Mouse (Mus musculus): ENCODE data around the gene Acr. TPM values are rescaled to one million over a fixed set of nuclear protein-coding genes. Genes with fewer than 3 reads are reported as not detected.

Gene Acr
- 1.1 and 2.2 TPM in 2 replicates for polyA plus RNA-seq (2012; rRNA removed; ENCODE audit: low replicate concordance)

DNA sequence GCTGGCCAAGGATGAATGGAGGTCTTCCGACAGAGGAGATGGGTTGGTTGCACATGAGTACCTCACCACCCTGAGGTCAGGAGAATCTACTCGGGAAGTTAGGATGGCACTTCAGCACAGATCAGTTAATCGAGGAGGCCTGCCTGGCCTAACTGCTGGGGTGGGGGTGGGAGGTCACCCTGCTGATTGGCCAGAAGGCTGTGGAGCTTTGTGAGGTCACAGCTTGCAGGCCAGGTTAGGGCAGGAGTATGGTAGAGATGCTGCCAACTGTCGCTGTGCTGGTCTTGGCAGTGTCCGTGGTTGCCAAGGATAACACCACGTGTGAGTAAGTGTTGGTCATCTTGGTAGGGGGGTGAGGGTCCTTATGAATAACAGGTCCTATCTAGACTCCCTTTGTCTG lies at the start of gene Acr:
Acr (plus strand) TSS at position 213 of the 400 bp plus-strand sequence.

DNA sequence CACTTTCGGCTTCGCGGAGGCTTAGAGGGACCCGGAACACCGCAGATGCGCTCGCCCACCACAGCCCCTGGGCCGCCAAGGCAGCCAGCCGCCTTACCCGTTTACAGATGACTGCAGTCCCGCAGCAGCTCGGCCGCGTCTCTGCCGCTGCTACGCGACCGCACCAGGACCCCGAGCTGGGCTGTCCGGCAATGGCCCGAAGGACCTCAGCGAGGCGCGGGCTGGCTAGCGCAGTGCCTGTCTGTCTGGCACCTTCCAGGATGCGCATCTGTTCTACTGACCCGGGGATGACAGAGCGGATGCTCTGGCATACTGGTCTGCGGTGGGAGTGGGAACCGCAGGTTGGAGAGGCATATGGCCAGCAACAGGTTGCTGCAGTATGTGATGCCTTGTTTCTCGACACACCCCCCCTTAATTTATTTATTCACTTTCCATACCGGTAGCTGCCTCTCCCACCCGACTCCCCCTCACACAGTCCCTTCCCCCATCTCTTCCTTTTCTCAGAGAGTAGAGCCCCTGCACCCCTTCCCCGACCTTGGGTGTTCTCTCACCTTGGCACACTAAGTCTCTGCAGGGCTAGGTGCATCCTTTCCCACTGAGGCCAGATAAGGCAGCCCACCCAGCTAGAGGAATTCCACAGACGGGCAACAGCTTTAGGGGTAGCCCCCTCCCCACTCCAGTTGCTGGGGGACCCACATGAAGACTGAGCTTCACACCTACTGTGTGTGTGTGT lies 23.8 kb downstream of the Acr start, which contains the start of gene Rabl2:
Rabl2 (minus strand) TSS at position 201 of the 733 bp plus-strand sequence.

Other genes with a start within 250 kb of the Acr start
- gene Adm2, start 245.6 kb upstream of the Acr start, polyA plus RNA-seq (2012; rRNA removed; ENCODE audit: low replicate concordance): 1.6 and 3.6 TPM in 2 replicates
- 0.23 and 0.49 TPM in 2 replicates for gene Miox, start 233.9 kb upstream of the Acr start, polyA plus RNA-seq (2012; rRNA removed; ENCODE audit: low replicate concordance)
- gene Lmf2, start 212.7 kb upstream of the Acr start, polyA plus RNA-seq (2012; rRNA removed; ENCODE audit: low replicate concordance): 51.5 and 67.3 TPM in 2 replicates
- gene Ncaph2, start 212.6 kb upstream of the Acr start, polyA plus RNA-seq (2012; rRNA removed; ENCODE audit: low replicate concordance): 133 and 153 TPM in 2 replicates
- gene Sco2, start 194.5 kb upstream of the Acr start, polyA plus RNA-seq (2012; rRNA removed; ENCODE audit: low replicate concordance): 38.4 and 47.4 TPM in 2 replicates
- 1.5 and 10.2 TPM in 2 replicates for gene Tymp, start 191.3 kb upstream of the Acr start, polyA plus RNA-seq (2012; rRNA removed; ENCODE audit: low replicate concordance)
- 5.0 TPM in 2 replicates for gene Odf3b, start 189.0 kb upstream of the Acr start, polyA plus RNA-seq (2012; rRNA removed; ENCODE audit: low replicate concordance)
- 0.02 TPM in 1 of 2 replicates, not detected in the other for gene Klhdc7b, start 183.4 kb upstream of the Acr start, polyA plus RNA-seq (2012; rRNA removed; ENCODE audit: low replicate concordance)
- not detected in 2 replicates for gene Syce3, start 157.8 kb upstream of the Acr start, polyA plus RNA-seq (2012; rRNA removed; ENCODE audit: low replicate concordance)
- gene Cpt1b, start 142.5 kb upstream of the Acr start, polyA plus RNA-seq (2012; rRNA removed; ENCODE audit: low replicate concordance): 40.4 and 302 TPM in 2 replicates
- gene C730034F03Rik, start 138.7 kb upstream of the Acr start, polyA plus RNA-seq (2012; rRNA removed; ENCODE audit: low replicate concordance): 0.65 and 1.2 TPM in 2 replicates
- 1.0 and 5.6 TPM in 2 replicates for gene Gm44502, start 138.6 kb upstream of the Acr start, polyA plus RNA-seq (2012; rRNA removed; ENCODE audit: low replicate concordance)
- 59.4 and 73.3 TPM in 2 replicates for gene Chkb, start 138.4 kb upstream of the Acr start, polyA plus RNA-seq (2012; rRNA removed; ENCODE audit: low replicate concordance)
- 0.07 and 0.10 TPM in 2 replicates for gene Mapk8ip2, start 114.4 kb upstream of the Acr start, polyA plus RNA-seq (2012; rRNA removed; ENCODE audit: low replicate concordance)
- gene Arsa, start 90.9 kb upstream of the Acr start, polyA plus RNA-seq (2012; rRNA removed; ENCODE audit: low replicate concordance): 60.5 and 78.3 TPM in 2 replicates
- gene Shank3, start 68.7 kb upstream of the Acr start, polyA plus RNA-seq (2012; rRNA removed; ENCODE audit: low replicate concordance): 29.5 and 55.8 TPM in 2 replicates
- 6.1 and 15.3 TPM in 2 replicates for gene Rabl2, start 23.6 kb downstream of the Acr start, polyA plus RNA-seq (2012; rRNA removed; ENCODE audit: low replicate concordance)

Data from mammary gland, adult 2 months (tissue).